Mouse (Mus musculus): ENCODE measurements at regions not wholly inside any gene's neighbourhood (a gene's known extent, or its start where the extent isn't known, plus 50 kb on each side); places are given as distances from the start of the nearest gene placed in this dataset.

DNA sequence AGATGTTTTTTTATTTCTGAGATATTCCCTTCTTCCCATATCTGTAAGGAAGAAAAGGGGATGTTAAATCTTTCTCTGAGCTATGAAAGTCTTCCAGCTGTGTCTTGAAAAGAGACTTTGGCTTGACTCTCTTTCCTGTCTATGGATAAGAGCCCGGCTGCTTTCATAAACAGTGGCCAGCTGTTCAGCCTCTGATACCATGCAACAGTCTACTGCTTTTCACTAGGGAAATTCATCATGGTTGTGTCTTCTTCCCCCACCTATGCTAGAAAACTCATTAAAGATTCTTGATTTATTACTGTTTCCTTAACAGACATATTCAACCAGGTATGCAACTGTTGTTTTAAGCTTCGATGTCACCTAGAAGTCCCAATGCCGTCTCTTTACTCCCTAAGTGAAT is 213.8 kb upstream of the Ferd3l start:
- no peaks in the 10 kb centered on the region for H3K4me1 ChIP-seq (ENCODE audit: control insufficient read depth, insufficient read depth, low read length)
- no peak for DNase-seq
- no peak overlapping the region for H3K27ac ChIP-seq (ENCODE audit: insufficient read depth, low read depth, low read length)
- WGBS, result 38% methylated on average over 3 of the region's 3 CpGs
- TF ChIP-seq CTCF (conservative IDR thresholded peaks at IDR 0.05; ENCODE audit: insufficient read depth, insufficient read length, low read depth, low read length) (no peak), POLR2A (IDR thresholded peaks at IDR 0.05; ENCODE audit: low read depth, low read length) (no peak)
- no peak overlapping the region for H3K4me3 ChIP-seq (ENCODE audit: insufficient read depth, low read depth, low read length)
- H3K27me3 ChIP-seq (replicated peaks; ENCODE audit: control insufficient read depth, insufficient read depth, low read length), result no peaks in the 10 kb centered on the region
- H3K36me3 ChIP-seq (ENCODE audit: control insufficient read depth, insufficient read depth, low read length), result no peaks in the 10 kb centered on the region

DNA sequence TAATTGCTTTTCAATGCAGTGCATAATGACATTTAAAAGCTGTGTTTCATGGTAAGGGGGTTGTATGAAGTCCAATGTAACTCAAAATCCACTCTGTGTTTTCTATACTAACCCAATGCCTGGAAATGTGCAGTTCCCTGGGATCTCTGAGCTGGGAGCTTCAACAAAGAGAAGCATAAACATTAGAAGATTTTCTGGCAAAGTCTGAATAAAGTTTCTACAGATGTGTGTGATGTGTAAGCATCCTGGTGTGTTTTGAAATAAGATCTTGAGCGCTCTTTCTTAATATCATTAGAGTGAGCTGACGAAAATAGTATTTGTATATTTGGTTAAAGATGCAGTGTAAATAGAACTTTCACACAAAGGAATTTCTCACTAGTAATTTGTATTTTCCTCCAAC is 212.2 kb upstream of the Ferd3l start:
- DNase-seq, result no peak
- no peak for TF ChIP-seq POLR2A (IDR thresholded peaks at IDR 0.05; ENCODE audit: low read depth, low read length)
- 98% methylated on average over 2 of the region's 2 CpGs for WGBS

DNA sequence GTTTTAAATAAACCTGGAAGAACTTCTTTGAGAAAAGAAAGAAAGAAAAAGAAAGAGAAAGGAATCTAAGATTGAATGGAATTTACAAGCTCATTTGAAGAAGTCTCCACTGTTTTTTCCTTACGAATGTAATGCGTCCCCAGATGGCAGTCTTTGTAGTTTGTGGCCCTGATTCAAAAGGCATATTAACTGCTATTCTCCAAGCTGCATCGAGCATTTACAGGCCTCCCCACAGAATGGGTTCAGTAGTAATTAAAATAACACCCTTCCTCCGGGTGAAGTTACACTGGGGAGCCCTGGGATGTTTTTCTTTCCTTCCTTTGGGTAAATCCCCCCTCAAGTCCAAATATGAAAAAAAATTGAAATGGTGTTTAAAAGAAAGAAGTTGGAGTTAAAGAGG is 211.2 kb upstream of the Ferd3l start:
- H3K4me1 ChIP-seq (ENCODE audit: control insufficient read depth, insufficient read depth, low read length), result no peaks in the 10 kb centered on the region
- no peak overlapping the region for H3K4me3 ChIP-seq (ENCODE audit: insufficient read depth, low read depth, low read length)
- no peaks in the 10 kb centered on the region for H3K36me3 ChIP-seq (ENCODE audit: control insufficient read depth, insufficient read depth, low read length)
- H3K27me3 ChIP-seq (replicated peaks; ENCODE audit: control insufficient read depth, insufficient read depth, low read length), result no peaks in the 10 kb centered on the region
- DNase-seq, result no peak
- 34% methylated on average over 4 of the region's 4 CpGs for WGBS
- no peak overlapping the region for H3K27ac ChIP-seq (ENCODE audit: insufficient read depth, low read depth, low read length)
- TF ChIP-seq CTCF (conservative IDR thresholded peaks at IDR 0.05; ENCODE audit: insufficient read depth, insufficient read length, low read depth, low read length) (no peak), POLR2A (IDR thresholded peaks at IDR 0.05; ENCODE audit: low read depth, low read length) (no peak)

More for the DNA sequence above, 212.2 kb upstream of the Ferd3l start:
- no peak overlapping the region for H3K27ac ChIP-seq (ENCODE audit: insufficient read depth, low read depth, low read length)
- H3K36me3 ChIP-seq (ENCODE audit: control insufficient read depth, insufficient read depth, low read length), result no peaks in the 10 kb centered on the region
- H3K4me3 ChIP-seq (ENCODE audit: insufficient read depth, low read depth, low read length), result no peak overlapping the region
- H3K27me3 ChIP-seq (replicated peaks; ENCODE audit: control insufficient read depth, insufficient read depth, low read length), result no peaks in the 10 kb centered on the region
- no peaks in the 10 kb centered on the region for H3K4me1 ChIP-seq (ENCODE audit: control insufficient read depth, insufficient read depth, low read length)

DNA sequence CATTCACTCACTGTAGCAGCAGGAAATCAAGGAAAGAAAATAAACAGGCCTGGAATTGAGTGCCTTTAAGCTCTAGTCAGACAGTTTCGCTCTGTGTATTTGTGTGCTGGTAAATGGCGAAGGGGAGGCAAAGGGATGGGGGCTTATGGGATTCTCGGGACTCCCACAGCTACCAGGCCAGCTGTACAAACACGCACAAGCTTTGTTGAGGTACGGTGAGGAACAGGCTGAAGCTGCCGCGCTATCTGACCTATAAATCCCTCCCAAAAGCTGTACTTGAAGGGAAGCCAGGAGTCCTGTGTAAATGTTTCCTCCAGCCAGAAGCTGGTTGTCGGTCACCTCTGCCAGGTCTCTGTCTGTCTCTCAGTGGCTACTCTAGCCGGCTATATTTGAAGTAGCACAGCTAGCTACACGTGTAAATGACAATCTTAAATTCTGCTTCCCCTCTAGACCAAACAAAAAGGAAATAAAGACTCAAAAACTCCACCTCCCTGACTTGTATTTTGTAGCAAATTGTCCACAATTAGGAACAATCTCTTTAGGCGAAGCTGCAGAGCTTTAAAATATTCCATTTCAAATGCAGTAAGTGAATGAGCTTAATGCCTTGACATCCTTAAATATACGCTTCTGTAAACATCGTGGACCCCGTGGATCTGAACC is 210.5 kb upstream of the Ferd3l start:
- Histone ChIP-seq H3K27ac (ENCODE audit: insufficient read depth, low read depth, low read length) (no peak overlapping the region), H3K36me3 (ENCODE audit: control insufficient read depth, insufficient read depth, low read length) (no peaks in the 10 kb centered on the region), H3K4me1 (ENCODE audit: control insufficient read depth, insufficient read depth, low read length) (no peaks in the 10 kb centered on the region), H3K4me3 (ENCODE audit: insufficient read depth, low read depth, low read length) (no peak overlapping the region), H3K27me3 (replicated peaks; ENCODE audit: control insufficient read depth, insufficient read depth, low read length) (no peaks in the 10 kb centered on the region)
- WGBS, result 17% methylated on average over 14 of the region's 14 CpGs
- TF ChIP-seq CTCF (conservative IDR thresholded peaks at IDR 0.05; ENCODE audit: insufficient read depth, insufficient read length, low read depth, low read length) (no peak), POLR2A (IDR thresholded peaks at IDR 0.05; ENCODE audit: low read depth, low read length) (no peak)
- no peak for DNase-seq

DNA sequence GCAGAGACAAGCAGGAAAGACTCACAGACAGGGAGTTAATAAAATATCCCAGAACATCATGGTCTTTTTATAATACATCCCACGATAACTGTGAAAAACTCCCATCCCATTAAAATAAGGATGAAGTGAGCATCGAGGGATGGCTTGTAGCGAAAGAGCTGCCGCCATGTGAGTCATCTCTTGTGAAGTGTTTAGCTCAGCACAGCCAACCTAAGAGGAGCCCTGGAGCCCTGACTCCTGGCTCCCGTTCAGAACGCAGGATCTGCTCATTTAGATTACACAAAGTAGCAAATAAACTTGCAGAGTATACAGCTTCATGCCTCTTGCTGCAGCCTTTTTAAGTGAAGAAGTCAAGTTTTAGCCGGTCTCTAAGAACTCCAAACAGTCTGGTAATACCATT is 209.2 kb upstream of the Ferd3l start:
- H3K27ac ChIP-seq (ENCODE audit: insufficient read depth, low read depth, low read length), result no peak overlapping the region
- H3K36me3 ChIP-seq (ENCODE audit: control insufficient read depth, insufficient read depth, low read length), result no peaks in the 10 kb centered on the region
- no peak for DNase-seq
- TF ChIP-seq CTCF (conservative IDR thresholded peaks at IDR 0.05; ENCODE audit: insufficient read depth, insufficient read length, low read depth, low read length), result no peak
- TF ChIP-seq POLR2A (IDR thresholded peaks at IDR 0.05; ENCODE audit: low read depth, low read length), result no peak
- no peak overlapping the region for H3K4me3 ChIP-seq (ENCODE audit: insufficient read depth, low read depth, low read length)
- WGBS, result 58% methylated on average over 7 of the region's 7 CpGs
- H3K27me3 ChIP-seq (replicated peaks; ENCODE audit: control insufficient read depth, insufficient read depth, low read length), result no peaks in the 10 kb centered on the region
- H3K4me1 ChIP-seq (ENCODE audit: control insufficient read depth, insufficient read depth, low read length), result no peaks in the 10 kb centered on the region

DNA sequence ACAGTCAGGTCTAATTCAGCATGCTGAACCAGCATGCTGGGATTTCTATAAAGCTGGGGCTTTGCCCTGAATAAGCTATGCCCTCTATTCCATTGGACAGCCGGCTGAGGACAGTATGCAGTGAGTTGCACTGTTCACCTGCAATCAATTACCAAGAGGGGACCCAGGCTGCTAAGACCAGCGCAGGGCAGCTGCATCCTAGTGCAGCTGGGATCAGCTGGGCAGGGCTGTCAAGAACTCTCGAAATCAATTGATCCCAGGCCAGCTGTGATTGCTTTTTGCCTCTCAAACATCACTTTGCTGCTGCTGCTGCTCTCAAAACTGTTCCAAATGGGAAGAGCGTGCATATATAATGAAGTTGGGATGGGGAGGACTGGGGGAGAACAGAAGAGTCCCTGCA is 196.3 kb upstream of the Ferd3l start:
- 46% methylated on average over 4 of the region's 4 CpGs for WGBS
- H3K36me3 ChIP-seq (ENCODE audit: control insufficient read depth, insufficient read depth, low read length), result no peaks in the 10 kb centered on the region
- no peaks in the 10 kb centered on the region for H3K4me1 ChIP-seq (ENCODE audit: control insufficient read depth, insufficient read depth, low read length)
- no peak overlapping the region for H3K27ac ChIP-seq (ENCODE audit: insufficient read depth, low read depth, low read length)
- no peaks in the 10 kb centered on the region for H3K27me3 ChIP-seq (replicated peaks; ENCODE audit: control insufficient read depth, insufficient read depth, low read length)
- no peak overlapping the region for H3K4me3 ChIP-seq (ENCODE audit: insufficient read depth, low read depth, low read length)
- DNase-seq, result no peak
- TF ChIP-seq CTCF (conservative IDR thresholded peaks at IDR 0.05; ENCODE audit: insufficient read depth, insufficient read length, low read depth, low read length) (no peak), POLR2A (IDR thresholded peaks at IDR 0.05; ENCODE audit: low read depth, low read length) (no peak)

DNA sequence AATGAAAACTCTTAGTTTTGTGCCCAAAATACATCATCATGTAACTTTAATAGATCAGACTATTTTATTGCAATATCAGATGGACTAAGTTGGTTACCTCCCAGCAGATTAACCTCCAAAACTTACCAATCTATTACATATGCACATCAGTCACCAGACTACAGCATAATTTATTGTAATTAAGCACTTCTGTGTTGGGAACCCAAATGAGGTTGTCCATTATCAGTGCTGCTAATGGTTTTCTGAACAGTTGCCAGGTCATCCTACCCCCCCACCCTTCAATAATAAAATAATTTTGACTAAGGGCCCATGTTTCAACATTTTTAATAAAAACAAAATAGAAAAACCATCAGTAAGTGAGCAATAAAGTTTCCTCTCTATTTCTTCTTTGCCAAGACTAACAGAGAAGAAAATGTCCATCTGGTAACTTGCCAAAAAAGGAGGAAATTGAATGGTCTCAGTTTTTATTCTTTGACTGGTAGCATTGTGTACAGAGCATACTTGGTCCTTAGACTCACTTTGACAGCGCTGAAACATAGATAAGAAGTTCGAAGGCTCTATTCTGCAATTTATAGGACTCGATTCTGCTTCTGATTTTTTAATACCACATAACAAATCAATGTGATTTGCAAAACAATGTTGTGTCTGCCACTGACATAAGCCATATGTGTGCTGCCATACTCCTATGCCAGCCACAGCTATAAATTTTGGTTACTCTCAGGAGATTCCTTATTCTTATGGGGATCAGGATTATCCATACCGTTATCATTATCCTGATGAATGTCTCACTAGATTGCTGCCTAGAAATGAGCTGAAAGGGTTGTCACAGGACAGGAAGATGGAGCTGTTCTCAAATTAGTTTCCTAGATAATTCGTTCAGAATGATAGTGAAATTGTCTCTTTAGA is 152.4 kb upstream of the Ferd3l start:
- DNase-seq, result no peak
- no peaks in the 10 kb centered on the region for H3K27me3 ChIP-seq (replicated peaks; ENCODE audit: control insufficient read depth, insufficient read depth, low read length)
- WGBS, result 61% methylated on average over 5 of the region's 5 CpGs
- TF ChIP-seq POLR2A (IDR thresholded peaks at IDR 0.05; ENCODE audit: low read depth, low read length) (no peak), CTCF (conservative IDR thresholded peaks at IDR 0.05; ENCODE audit: insufficient read depth, insufficient read length, low read depth, low read length) (no peak)
- H3K4me1 ChIP-seq (ENCODE audit: control insufficient read depth, insufficient read depth, low read length), result no peaks in the 10 kb centered on the region
- no peak overlapping the region for H3K4me3 ChIP-seq (ENCODE audit: insufficient read depth, low read depth, low read length)
- no peaks in the 10 kb centered on the region for H3K36me3 ChIP-seq (ENCODE audit: control insufficient read depth, insufficient read depth, low read length)
- H3K27ac ChIP-seq (ENCODE audit: insufficient read depth, low read depth, low read length), result no peak overlapping the region

Data from kidney, adult 2 months (tissue).